Comparison of ENCODE assay signal across 27 mouse cellular contexts in the genomic region with DNA sequence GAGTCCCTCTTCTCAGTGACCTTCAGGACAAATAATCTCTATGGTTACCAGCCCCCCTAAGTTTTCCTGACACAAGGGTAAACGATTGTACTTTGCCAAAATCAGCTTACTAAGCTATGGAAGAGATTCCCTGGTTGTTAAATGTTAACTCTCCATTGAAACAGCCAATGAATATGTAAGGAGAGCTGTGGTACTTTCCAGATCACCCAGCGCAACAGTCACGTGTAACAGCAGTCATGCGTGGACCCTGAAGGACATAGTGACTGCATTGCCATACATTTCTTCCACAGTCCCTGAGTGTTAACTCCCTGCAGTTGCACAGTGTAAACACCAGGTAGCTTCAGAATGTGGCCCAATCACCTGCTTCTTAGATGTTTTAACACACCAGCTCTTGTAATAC.
DNase-seq lines count a peak whose midpoint lies in the region; ATAC-seq lines count a peak whose summit lies in the region.
"Had no signal": no experiment of that assay in that cellular context is flagged by ENCODE, and none has a peak within 500 bp of the region (broad histone marks: within the 10 kb centered on the region; RNA-seq: fewer than 3 reads in every experiment).

No protein-coding gene starts in this region.

- peak overlapping the region; percentile 55; the same call in 1 of the 2 replicates for H3K27ac ChIP-seq in kidney, embryonic 15.5 days
- no peak overlapping the region for H3K27ac ChIP-seq in intestine, embryonic 16.5 days (ENCODE audit: low read length)
- H3K27ac ChIP-seq: embryonic facial prominence, embryonic 13.5 days; forebrain, embryonic 12.5 days; heart, embryonic 10.5 days; heart, embryonic 15.5 days; hindbrain, postnatal 0 days; intestine, embryonic 15.5 days; layer of hippocampus, adult 2 months; liver, embryonic 13.5 days had no signal

- H3K27me3 ChIP-seq in kidney, embryonic 15.5 days = no peaks in the 10 kb centered on the region
- H3K27me3 ChIP-seq in intestine, embryonic 16.5 days (replicated peaks; ENCODE audit: control insufficient read depth, insufficient read depth, low read length) = no peaks in the 10 kb centered on the region
- H3K27me3 ChIP-seq: CH12.LX; embryonic facial prominence, embryonic 13.5 days; forebrain, embryonic 12.5 days; heart, embryonic 15.5 days; intestine, embryonic 15.5 days; liver, embryonic 13.5 days had no signal

- H3K9me3 ChIP-seq in kidney, embryonic 15.5 days (replicated peaks) = peaks cover 4% of the 10 kb centered on the region; the same call in 1 of the 2 replicates
- no peaks in the 10 kb centered on the region; the same call in 1 of the 2 replicates for H3K9me3 ChIP-seq in intestine, embryonic 16.5 days (ENCODE audit: control insufficient read depth, low read length)
- H3K9me3 ChIP-seq: embryonic facial prominence, embryonic 13.5 days; G1E; heart, embryonic 15.5 days; intestine, embryonic 15.5 days; liver, embryonic 13.5 days had no signal

- H3K4me1 ChIP-seq in kidney, embryonic 15.5 days = no peaks in the 10 kb centered on the region
- no peaks in the 10 kb centered on the region for H3K4me1 ChIP-seq in intestine, embryonic 16.5 days (ENCODE audit: control insufficient read depth, insufficient read depth, low read length)
- H3K4me1 ChIP-seq: embryonic facial prominence, embryonic 13.5 days; forebrain, embryonic 12.5 days; heart, embryonic 10.5 days; heart, embryonic 15.5 days; intestine, embryonic 15.5 days; liver, embryonic 13.5 days had no signal

- no peak overlapping the region for H3K4me3 ChIP-seq in kidney, embryonic 15.5 days (replicated peaks)
- no peak overlapping the region for H3K4me3 ChIP-seq in intestine, embryonic 16.5 days (ENCODE audit: low read length)
- H3K4me3 ChIP-seq: embryonic facial prominence, embryonic 13.5 days; forebrain, embryonic 12.5 days; heart, embryonic 10.5 days; heart, embryonic 15.5 days; intestine, embryonic 15.5 days; layer of hippocampus, adult 2 months; liver, embryonic 13.5 days had no signal

- no peak overlapping the region for H3K4me2 ChIP-seq in kidney, embryonic 15.5 days
- H3K4me2 ChIP-seq in intestine, embryonic 16.5 days (ENCODE audit: low read depth, low read length) = no peak overlapping the region
- H3K4me2 ChIP-seq: embryonic facial prominence, embryonic 13.5 days; forebrain, embryonic 12.5 days; heart, embryonic 15.5 days; intestine, embryonic 15.5 days; liver, embryonic 13.5 days had no signal

- ATAC-seq in kidney, embryonic 15.5 days (replicated peaks; ENCODE audit: low FRiP score) = peak; percentile 89
- no peak for ATAC-seq in erythroid progenitor cell, adult 5-6 weeks (replicated peaks; ENCODE audit: low FRiP score, poor library complexity, severe bottlenecking)
- ATAC-seq in intestine, embryonic 16.5 days = no peak
- ATAC-seq: forebrain, postnatal 0 days; hindbrain, postnatal 0 days; intestine, embryonic 15.5 days; midbrain, embryonic 16.5 days had no signal

- peaks cover 4% of the 10 kb centered on the region; the same call in 1 of the 2 replicates for H3K36me3 ChIP-seq in kidney, embryonic 15.5 days
- H3K36me3 ChIP-seq in intestine, embryonic 16.5 days (ENCODE audit: control insufficient read depth, insufficient read depth, low read length) = 0 out of 2 replicates have a peak, but pooled peaks cover 3% of the 10 kb centered on the region
- H3K36me3 ChIP-seq: embryonic facial prominence, embryonic 13.5 days; forebrain, embryonic 12.5 days; intestine, embryonic 15.5 days had no signal

- peak; percentile 49 for DNase-seq in R1 (ENCODE audit: low read depth, low spot score)
- peak; percentile 70 for DNase-seq in kidney, adult 18-20 months
- DNase-seq in kidney, postnatal 25 days = peak; percentile 72 to 85
- DNase-seq in cerebellum, postnatal 14 days = no peak
- DNase-seq in thymus, postnatal 4 days = no peak
- DNase-seq: adrenal gland, postnatal 25 days; B cell, adult 2 months; cerebellum, adult 11-12 months; cerebellum, adult 9-11 months; forebrain, postnatal 0 days; gastrocnemius, postnatal 10 days; liver, embryonic 13.5 days; lung, postnatal 10 days; right cerebral cortex, adult 18-20 months had no signal

- WGBS in kidney, embryonic 15.5 days = 69% methylated on average over 4 of the region's 4 CpGs
- WGBS in intestine, embryonic 16.5 days = 82% methylated on average over 4 of the region's 4 CpGs

- H3K9ac ChIP-seq in kidney, embryonic 15.5 days = no peak overlapping the region
- no peak overlapping the region for H3K9ac ChIP-seq in intestine, embryonic 16.5 days (ENCODE audit: low read depth, low read length)
- H3K9ac ChIP-seq: embryonic facial prominence, embryonic 13.5 days; forebrain, embryonic 12.5 days; forebrain, postnatal 0 days; heart, embryonic 15.5 days; intestine, embryonic 15.5 days; liver, embryonic 13.5 days had no signal

Comparison
In these comparisons a context has a peak if more than half of its experiments do, and no peak if none do; other contexts are left out.
1. DNase-seq: peak in R1 (single experiment), kidney, adult 18-20 months (single experiment) and kidney, postnatal 25 days (2 of 2); none in cerebellum, postnatal 14 days (0 of 2) and thymus, postnatal 4 days (single experiment).